Mouse (Mus musculus) heart, embryonic 14.5 days (tissue): ENCODE measurements around the gene Socs7. TPM values are rescaled to one million over a fixed set of nuclear protein-coding genes. Genes with fewer than 3 reads are reported as not detected.
"Not testable (repeated sequence)": the region's sequence is repeated elsewhere in the genome, so short reads cannot be mapped to it uniquely, and the experiment has no call there.

Experiments
- ATAC-seq: fragments of 200-750 bp; cut with Nextera tagmentation; 2 replicates; pipeline ENCODE4 v1.8.0; 2017; ENCODE audit warnings: low read depth, moderate TSS enrichment; ENCODE audit not compliant: insufficient number of reproducible peaks, insufficient read depth, low FRiP score
- H3K27ac ChIP-seq, 2 experiments: fragments of 200-500 bp in 1 of 2; fragments of 300-500 bp in 1 of 2; sonication (generic) in 1 of 2; replicated peaks in 1 of 2; 2 replicates each; pipeline ENCODE4 v1.5.1; 2012 to 2014; ENCODE audit warnings: low read depth in 2 of 2, low read length in 2 of 2, control low read depth in 1 of 2, mild to moderate bottlenecking in 1 of 2, mixed read lengths in 1 of 2; ENCODE audit not compliant: control insufficient read depth in 1 of 2, insufficient read depth in 1 of 2
- H3K27me3 ChIP-seq: fragments of 300-500 bp; sonication (generic); 2 replicates; pipeline ENCODE4 v1.6.1; 2014; ENCODE audit warnings: mild to moderate bottlenecking, low read length, control low read depth; ENCODE audit not compliant: control insufficient read depth, insufficient read depth
- H3K36me3 ChIP-seq: fragments of 300-500 bp; sonication (generic); 2 replicates; pipeline ENCODE4 v1.6.1; 2014; ENCODE audit warnings: mild to moderate bottlenecking, control low read depth, low read length, mixed read lengths; ENCODE audit not compliant: control insufficient read depth, insufficient read depth
- H3K4me1 ChIP-seq, 2 experiments: fragments of 200-500 bp in 1 of 2; fragments of 300-500 bp in 1 of 2; sonication (generic) in 1 of 2; 2 replicates each; pipeline ENCODE4 v1.6.1; 2012 to 2014; ENCODE audit warnings: low read length in 2 of 2, control low read depth in 1 of 2, mixed read lengths in 1 of 2; ENCODE audit not compliant: control insufficient read depth in 2 of 2, insufficient read depth in 2 of 2
- H3K4me2 ChIP-seq: fragments of 300-500 bp; sonication (generic); 2 replicates; pipeline ENCODE4 v1.6.1; 2014; ENCODE audit warnings: mild to moderate bottlenecking, low read length
- H3K4me3 ChIP-seq, 2 experiments: fragments of 200-500 bp in 1 of 2; fragments of 300-500 bp in 1 of 2; sonication (generic) in 1 of 2; 2 replicates each; pipeline ENCODE4 v1.5.1; 2012 to 2014; ENCODE audit warnings: low read length in 2 of 2, mild to moderate bottlenecking in 2 of 2, control low read depth in 1 of 2, low read depth in 1 of 2, moderate library complexity in 1 of 2; ENCODE audit not compliant: control insufficient read depth in 1 of 2, insufficient read depth in 1 of 2
- H3K9ac ChIP-seq: fragments of 300-500 bp; sonication (generic); 2 replicates; pipeline ENCODE4 v1.6.1; 2014; ENCODE audit warnings: mild to moderate bottlenecking, low read length
- H3K9me3 ChIP-seq: fragments of 300-500 bp; sonication (generic); 2 replicates; pipeline ENCODE4 v1.6.1; 2016; ENCODE audit warnings: low read length, control low read depth; ENCODE audit not compliant: control insufficient read depth
- WGBS: fragments of 180-500 bp; shearing (Covaris S2); extraction: QIAGEN DNeasy Blood & Tissue Kit; methylation state at CpG from one replicate; pipeline ENCODE4 v1.1.7; 2014; 5-methylcytosine and 5-hydroxymethylcytosine counted together
- polyA plus RNA-seq: library from polyadenylated mRNA; unstranded; fragments of >200 nt; fragmentation: Nextera tagmentation; extraction: Ambion mirVana; gene quantifications from 2 replicates; pipeline ENCODE4 v1.2.1, GENCODE M21; 2014

Gene Socs7
- polyA plus RNA-seq, 1 experiment from 2014 or later = 3.6 TPM

- not testable (repeated sequence) for H3K4me2 ChIP-seq, H3K27ac ChIP-seq, H3K4me1 ChIP-seq, H3K9me3 ChIP-seq, H3K9ac ChIP-seq, H3K27me3 ChIP-seq, H3K4me3 ChIP-seq, ATAC-seq
- H3K36me3 ChIP-seq = peaks cover 73% of the 10 kb centered on the region
- WGBS = 82% methylated on average over 8 of the region's 8 CpGs
Measured at GRCm38 (mm10) chr11:97321894-97322600, 40.3 kb upstream of the Socs7 start.

GRCm38 (mm10) chr11:97325224-97325623 is 37.1 kb upstream of the Socs7 start:
- 83% methylated on average over 1 of the region's 1 CpGs for WGBS
- Histone ChIP-seq H3K4me1 (no peaks in the 10 kb centered on the region), H3K4me2 (no peak overlapping the region), H3K27me3 (no peaks in the 10 kb centered on the region), H3K9me3 (no peaks in the 10 kb centered on the region), H3K36me3 (peaks cover 86% of the 10 kb centered on the region), H3K9ac (no peak overlapping the region), H3K27ac (no peak overlapping the region), H3K4me3 (no peak overlapping the region)
- no peak for ATAC-seq

DNA sequence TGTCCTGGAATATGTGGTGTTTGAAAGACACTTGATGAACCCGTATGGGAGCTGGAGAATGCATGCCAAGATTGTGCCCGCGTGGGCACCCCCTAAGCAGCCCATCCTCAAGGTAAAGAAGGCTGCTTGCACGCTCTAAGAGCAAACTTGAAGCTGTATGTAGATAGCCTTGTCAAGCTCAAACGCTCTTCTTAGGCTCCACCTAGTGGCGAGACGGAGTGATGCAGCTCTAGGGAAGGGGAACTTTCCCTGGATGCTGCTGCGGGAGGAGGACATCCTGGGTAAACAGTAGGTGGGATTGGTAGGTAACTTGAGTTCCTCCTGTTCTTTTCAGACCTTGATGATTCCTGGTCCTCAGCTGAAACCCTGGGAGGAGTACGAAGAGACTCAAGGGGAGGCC is 34.2 kb upstream of the Socs7 start:
- no peak overlapping the region for H3K9ac ChIP-seq
- 18% methylated on average over 9 of the region's 9 CpGs for WGBS
- H3K27ac ChIP-seq = no peak overlapping the region
- H3K4me1 ChIP-seq = peaks cover 0 to 3% of the 10 kb centered on the region in 2 experiments; a peak in 1 of 4 replicates
- peak; percentile 54; the same call in 1 of the 2 replicates for ATAC-seq
- no peak overlapping the region for H3K4me2 ChIP-seq
- no peaks in the 10 kb centered on the region for H3K9me3 ChIP-seq
- H3K27me3 ChIP-seq = no peaks in the 10 kb centered on the region
- no peak overlapping the region for H3K4me3 ChIP-seq
- peaks cover 71% of the 10 kb centered on the region for H3K36me3 ChIP-seq

DNA sequence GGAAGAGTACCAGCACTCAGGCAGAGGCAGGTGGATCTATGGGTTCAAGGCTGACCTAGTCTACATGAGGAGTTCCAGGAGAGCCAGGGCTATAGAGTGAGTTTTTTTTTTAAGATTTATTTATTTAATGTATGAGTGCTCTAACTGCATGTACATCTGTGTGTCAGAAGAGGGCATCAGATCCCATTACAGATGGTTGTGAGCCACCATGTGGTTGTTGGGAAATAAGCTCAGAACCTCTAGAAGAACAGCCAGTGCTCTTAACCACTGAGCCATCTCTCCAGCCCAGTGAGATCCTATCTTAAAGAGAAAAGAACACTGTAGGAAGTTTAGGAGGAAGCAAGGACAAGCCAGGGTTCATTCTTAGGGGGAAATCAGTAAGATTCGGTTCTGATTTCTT is 32.0 kb upstream of the Socs7 start:
- WGBS = 97% methylated on average over 1 of the region's 1 CpGs
- Histone ChIP-seq H3K9me3 (no peaks in the 10 kb centered on the region), H3K9ac (no peak overlapping the region), H3K4me1 (peaks cover 0 to 3% of the 10 kb centered on the region in 2 experiments; a peak in 1 of 4 replicates), H3K27ac (no peak overlapping the region), H3K27me3 (0 out of 2 replicates have a peak, but pooled peaks cover 1% of the 10 kb centered on the region), H3K4me3 (no peak overlapping the region), H3K36me3 (peaks cover 52% of the 10 kb centered on the region), H3K4me2 (no peak overlapping the region)
- no peak for ATAC-seq

- 82% methylated on average over 12 of the region's 12 CpGs for WGBS
- no peak overlapping the region for H3K4me2 ChIP-seq
- peaks cover 6% of the 10 kb centered on the region; the same call in 1 of the 2 replicates for H3K27me3 ChIP-seq
- H3K27ac ChIP-seq = no peak overlapping the region
- H3K36me3 ChIP-seq = peaks cover 40% of the 10 kb centered on the region
- no peak for ATAC-seq
- H3K9me3 ChIP-seq = no peaks in the 10 kb centered on the region
- H3K9ac ChIP-seq = no peak overlapping the region
- H3K4me1 ChIP-seq = peaks cover 0 to 3% of the 10 kb centered on the region in 2 experiments; a peak in 1 of 4 replicates
- H3K4me3 ChIP-seq = no peak overlapping the region
Measured at GRCm38 (mm10) chr11:97331231-97332190, 30.8 kb upstream of the Socs7 start.

GRCm38 (mm10) chr11:97333044-97333443 is 29.3 kb upstream of the Socs7 start:
- Histone ChIP-seq H3K4me1 (peaks cover 0 to 3% of the 10 kb centered on the region in 2 experiments; a peak in 2 of 4 replicates), H3K36me3 (peaks cover 25% of the 10 kb centered on the region), H3K4me3 (no peak overlapping the region), H3K27ac (no peak overlapping the region), H3K4me2 (no peak overlapping the region), H3K9ac (no peak overlapping the region), H3K27me3 (peaks cover 18% of the 10 kb centered on the region), H3K9me3 (no peaks in the 10 kb centered on the region)
- ATAC-seq = no peak
- 50% methylated on average over 9 of the region's 9 CpGs for WGBS

GRCm38 (mm10) chr11:97333896-97334295 is 28.5 kb upstream of the Socs7 start:
- Histone ChIP-seq H3K4me1 (peaks cover 7 to 12% of the 10 kb centered on the region in 2 experiments; a peak in 3 of 4 replicates), H3K4me2 (no peak overlapping the region), H3K9ac (no peak overlapping the region), H3K4me3 (no peak overlapping the region), H3K27me3 (peaks cover 20% of the 10 kb centered on the region), H3K9me3 (no peaks in the 10 kb centered on the region), H3K36me3 (peaks cover 18% of the 10 kb centered on the region), H3K27ac (no peak overlapping the region)
- WGBS = 64% methylated on average over 1 of the region's 1 CpGs
- ATAC-seq = no peak
